Mouse (Mus musculus) forelimb bud, embryonic 11.5 days (tissue): ENCODE data around the gene Gm17416.

Experiments used
- DNase-seq: peaks from one replicate; pipeline ENCODE4 v3.0.0-alpha.2; 2012; ENCODE audit warnings: low read depth, low spot score

Gene Gm17416

DNA sequence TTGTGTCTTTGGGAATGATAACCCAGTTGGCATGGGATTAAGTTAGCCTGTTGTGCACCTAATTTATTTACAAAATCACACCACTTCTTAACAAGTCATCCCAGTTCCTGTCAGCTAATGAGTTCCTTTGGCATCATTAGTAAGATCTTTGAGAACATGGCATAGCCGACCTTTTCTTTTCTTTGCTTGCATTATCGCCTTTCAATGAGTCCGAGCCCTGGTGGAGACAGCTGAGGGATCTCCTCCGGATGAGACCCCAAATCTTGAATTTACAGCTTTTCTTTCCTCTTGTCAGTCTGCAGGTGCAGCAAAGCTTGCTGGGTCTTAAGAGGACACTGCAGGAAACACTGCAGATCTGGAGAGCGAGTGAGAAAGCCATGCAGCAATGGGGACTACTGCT lies at the start of gene Gm17416:
Gene Gm17416 (plus strand): TSS at position 301 of the 400 bp plus-strand sequence.
- DNase-seq = no peak

DNA sequence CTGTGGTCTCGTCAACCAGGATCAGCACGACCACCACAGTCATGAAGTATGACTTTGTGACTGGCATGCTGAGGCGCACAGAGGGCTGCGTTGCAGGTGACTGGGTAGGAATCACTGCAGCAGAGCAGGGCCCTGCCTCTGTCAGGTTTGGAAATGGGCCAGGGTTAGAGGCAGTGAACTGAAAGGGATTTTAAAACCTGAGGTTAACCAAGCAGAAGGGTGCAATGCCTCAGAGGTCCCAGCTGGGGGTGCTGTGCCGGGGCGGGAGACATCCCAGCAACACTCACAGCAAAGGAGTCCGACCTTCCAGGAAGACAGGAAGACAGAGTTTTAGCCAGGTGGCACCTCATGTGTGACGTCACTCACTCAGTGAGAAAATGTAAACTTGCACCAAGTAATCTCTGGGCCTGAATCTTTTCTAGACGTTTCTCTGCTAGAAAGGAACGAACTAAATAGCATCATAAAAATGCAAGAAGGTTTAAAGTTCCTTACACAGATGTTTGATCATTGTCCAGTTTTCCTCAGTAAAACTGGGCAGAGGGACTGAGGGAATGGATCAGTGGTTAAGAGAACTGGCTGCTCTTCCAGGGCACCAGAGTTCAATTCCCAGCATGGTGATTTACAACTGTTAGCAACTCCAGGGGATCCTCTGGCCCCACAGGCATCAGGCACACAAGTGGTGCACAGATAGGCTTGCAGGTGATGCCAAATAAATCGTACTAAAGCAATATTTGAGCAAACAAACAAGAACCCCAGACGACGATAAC lies 29.0 kb upstream of the Gm17416 start, which contains the start of gene Defb29:
Gene Defb29 (minus strand): TSS at position 155 of the 767 bp plus-strand sequence.
- no peak for DNase-seq

DNA sequence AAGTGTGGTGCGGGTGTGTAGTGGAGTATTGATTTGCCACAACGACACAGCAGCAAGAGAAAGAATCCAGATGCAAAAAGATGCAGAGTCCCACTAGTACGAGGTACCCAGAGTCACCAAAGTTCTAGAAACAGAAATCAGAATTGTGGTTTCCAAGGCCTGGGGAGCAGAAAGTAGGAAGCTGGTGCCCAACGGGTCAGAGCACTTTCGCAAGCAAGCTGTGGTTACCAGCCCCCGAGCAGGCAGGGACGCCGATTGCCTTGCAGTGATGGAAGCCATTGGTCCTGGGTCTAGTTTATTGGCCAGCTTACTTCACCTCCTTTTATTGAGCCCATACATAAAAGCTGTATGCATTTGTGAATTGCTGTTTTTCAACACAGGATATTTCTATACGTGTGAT lies 27.2 kb upstream of the Gm17416 start:
- DNase-seq = no peak

- DNase-seq = no peak
Observed at GRCm38 (mm10) chr2:152542897-152543296, 26.2 kb upstream of the Gm17416 start.

GRCm38 (mm10) chr2:152543478-152543877 lies 25.7 kb upstream of the Gm17416 start:
- DNase-seq = peak; percentile 4

- peak; percentile 49 for DNase-seq
Observed at GRCm38 (mm10) chr2:152544691-152545090, 24.4 kb upstream of the Gm17416 start.

DNA sequence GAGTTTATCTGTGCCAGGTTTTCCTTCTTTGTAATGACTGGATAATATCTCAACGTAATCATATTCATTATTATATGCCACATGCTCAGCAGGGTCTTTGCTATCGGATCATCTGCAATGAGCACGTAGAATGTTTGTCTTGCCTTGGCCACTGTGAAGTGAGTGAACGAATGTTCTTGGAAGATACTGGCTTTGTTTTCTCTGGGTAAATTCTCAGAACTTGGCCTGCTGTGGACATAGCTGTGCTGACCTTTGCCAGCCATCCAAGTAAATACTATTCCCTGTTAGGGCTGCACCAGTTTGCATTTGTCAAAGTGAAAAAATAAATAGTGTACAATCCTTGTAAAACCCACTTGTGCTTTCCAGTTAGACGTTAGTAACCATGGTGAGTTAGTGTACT lies 21.0 kb upstream of the Gm17416 start:
- no peak for DNase-seq

- DNase-seq = peak; percentile 64
Observed at GRCm38 (mm10) chr2:152553774-152554423, 15.2 kb upstream of the Gm17416 start.

DNA sequence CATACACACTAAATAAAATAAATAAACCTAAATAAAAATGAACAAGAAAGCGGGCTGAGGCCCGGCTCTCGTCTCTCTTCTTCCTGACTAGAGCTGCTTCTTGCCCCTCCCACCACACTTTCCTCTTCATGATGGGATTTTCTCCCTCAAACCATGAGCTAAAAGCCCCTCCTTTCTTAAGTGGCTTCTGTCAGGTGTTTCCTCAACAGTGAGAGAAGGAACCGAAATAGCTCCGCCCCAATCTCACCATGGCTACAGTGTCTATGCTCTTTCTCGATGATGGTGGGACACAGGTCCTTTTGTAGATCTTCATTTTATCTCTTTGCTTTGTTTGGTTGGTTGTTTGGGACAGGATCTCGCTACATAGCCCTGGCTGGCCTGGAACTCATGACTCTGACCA lies 12.5 kb upstream of the Gm17416 start:
- DNase-seq = no peak

DNA sequence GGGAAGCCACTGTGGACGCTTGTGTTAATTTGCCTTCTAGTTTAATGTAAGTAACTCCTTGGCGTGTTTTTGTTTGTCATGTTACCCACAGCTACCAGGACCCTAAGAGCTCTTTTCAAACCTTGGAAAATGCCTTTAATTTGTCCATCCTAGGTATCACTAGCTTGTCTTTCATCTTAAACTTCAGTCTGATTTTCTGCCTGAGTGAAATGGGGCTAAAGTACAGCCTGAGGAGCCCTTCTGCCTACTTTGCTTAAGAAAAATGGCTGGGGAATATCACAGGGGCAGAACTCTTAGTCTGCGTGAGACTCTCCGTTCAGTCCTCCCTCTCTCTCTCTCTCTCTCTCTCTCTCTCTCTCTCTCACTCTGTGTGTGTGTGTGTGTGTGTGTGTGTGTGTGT lies 743 bp downstream of the Gm17416 start:
- no peak for DNase-seq

DNA sequence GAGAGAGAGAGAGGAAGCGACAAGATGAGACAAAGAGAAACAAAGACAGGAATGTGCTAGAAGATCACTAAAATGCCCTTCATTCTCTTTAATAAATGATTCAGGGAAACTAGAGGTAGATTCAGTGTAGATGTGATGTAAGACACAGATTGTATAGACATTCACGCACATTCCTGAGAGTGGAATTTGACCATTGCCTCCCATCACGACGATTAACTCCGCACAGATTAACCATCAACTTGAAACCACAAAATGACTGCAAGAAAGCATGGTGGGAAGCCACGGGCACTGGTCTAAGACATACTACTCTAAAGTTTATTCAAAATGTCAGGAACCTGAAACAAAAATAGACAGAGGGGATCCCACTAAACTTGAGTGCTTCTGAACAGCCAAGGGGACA lies 1.2 kb downstream of the Gm17416 start:
- DNase-seq = no peak

- DNase-seq = no peak
Observed at GRCm38 (mm10) chr2:152572114-152572794, 3.1 kb downstream of the Gm17416 start, which contains the start of gene Defb21. Gene Defb21, plus strand, starts transcription at chr2:152572744.

DNA sequence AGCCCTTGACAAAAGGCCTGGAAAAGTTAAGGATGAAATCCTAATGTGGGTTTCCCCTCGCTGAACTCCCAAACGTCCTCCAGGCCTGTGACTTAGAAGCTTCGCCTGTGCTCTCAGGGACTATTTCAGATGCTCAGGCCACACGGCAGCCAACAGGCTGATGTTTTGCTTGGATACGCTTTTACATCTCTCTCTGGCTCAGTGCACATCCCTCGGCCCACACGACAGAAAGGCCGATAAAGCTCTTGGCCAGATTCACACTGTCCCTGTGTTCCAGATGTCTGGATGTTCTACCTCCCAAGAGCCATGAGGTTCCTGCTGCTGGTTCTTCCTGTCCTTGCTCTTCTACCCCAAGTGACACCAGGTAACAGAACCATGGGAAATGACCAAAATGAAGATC lies 4.3 kb downstream of the Gm17416 start:
- no peak for DNase-seq

DNA sequence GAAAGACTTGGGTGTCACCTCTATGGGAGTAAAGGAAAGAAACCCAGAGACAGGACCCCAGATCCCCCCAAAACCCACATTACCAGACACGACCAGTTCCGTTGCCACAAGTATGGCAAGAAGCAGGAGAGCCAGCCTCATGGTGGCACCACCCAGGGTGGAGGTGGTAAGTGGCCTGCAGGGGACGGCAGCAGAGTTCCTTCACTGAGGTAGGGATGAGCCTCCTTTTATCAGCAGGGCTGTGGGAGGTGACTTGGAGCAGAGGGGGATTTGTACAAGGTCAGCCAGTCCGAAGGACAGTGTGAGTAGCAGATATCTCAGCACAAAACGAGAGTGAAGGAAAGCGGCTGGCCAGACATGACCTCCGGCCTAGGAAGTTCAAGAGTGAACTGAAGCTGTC lies 11.0 kb downstream of the Gm17416 start, which contains the start of gene Defb19:
Gene Defb19 (minus strand): TSS at position 206 of the 400 bp plus-strand sequence.
- no peak for DNase-seq

DNA sequence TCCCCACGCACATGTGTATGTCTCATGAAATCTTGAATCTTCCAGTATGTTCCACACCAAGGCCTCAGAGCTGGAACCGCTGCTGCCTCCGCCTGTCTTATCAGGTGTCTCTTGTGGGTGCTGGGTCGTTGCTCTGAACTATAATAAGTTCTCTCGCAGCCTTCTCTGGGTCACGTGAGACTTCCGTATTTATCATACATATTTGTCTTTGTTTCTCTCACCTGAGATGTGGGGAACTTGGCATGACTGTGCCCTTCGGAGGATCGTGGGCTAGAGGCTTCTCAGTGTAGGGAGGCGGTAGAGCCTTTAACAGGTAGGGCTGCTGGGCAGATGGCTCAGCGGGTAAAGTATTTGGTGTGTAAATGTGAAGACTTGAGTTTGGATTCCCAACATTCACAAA lies 11.5 kb downstream of the Gm17416 start:
- no peak for DNase-seq

DNA sequence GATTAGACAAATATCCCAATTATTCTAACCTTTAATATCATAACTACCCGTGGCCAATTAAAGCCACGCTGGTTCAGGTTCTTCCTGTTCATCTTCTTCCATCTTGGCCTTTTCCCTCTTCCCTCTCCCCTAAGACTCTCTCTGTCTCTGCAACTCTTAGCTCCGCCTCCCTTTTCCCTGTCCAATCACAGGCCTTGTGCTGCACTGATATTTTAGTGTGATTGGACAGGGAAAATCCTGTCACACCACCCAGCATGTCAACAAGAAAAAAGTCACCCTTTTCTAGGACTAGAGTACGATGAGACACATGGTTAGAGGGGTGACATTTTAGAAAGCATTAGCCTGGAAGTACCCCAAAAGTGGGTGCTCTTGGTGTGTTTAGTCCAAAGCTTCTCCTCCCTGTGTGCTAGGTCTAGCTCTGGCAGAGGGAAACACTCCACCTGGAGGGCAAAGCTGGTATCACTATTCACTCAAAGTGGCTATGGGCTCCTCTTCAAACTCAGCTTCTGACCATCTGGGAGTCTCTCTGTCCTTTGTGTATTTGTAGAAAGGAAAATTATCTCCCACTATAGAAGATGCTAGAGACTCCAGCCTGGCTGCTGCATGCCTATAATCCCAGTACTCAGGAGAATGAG lies 17.9 kb downstream of the Gm17416 start:
- DNase-seq = no peak

DNA sequence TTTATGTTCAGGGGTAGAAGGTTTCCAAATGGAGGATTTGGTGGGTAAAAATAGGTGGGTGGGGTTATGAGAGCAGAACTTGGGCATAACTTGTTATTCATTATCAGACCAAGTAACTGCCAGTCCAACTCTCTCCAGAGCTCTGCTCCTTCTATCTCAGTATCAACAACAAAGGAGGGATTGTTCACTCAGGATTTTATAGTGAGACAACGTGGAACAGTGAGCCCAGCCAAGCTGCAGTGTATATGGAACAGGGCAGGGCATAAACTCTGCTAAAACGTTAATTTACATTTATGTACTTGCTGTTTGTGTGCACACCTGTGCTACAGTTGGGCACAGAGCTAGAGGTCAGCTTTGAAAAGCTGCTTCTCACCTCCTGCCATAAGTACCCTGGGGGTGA lies 19.3 kb downstream of the Gm17416 start:
- no peak for DNase-seq

- DNase-seq = no peak
Observed at GRCm38 (mm10) chr2:152589021-152589420, 19.9 kb downstream of the Gm17416 start.

DNA sequence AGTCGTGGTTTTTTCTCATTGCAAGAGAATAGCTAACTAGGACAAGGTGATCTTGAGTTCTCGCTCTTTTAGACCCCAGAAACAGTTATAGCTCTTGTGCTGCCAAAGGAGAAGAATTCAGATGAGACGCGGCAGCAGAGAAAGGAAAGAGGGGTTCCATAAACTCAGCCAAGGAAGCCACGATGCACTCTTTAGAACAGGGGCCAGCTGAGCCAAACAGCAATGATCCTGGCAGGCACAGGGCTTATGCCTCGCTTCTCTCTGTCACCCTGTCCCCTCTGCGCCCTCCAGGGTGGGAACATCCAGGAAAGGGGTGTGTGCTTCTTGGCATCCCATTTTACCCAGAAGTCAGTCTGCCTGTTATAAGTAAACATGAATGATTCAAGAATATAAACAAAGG lies 30.2 kb downstream of the Gm17416 start, which contains the start of gene Defb45:
Gene Defb45 (minus strand): TSS at position 101 of the 400 bp plus-strand sequence.
- no peak for DNase-seq

GRCm38 (mm10) chr2:152600076-152600475 lies 30.9 kb downstream of the Gm17416 start:
- no peak for DNase-seq

DNA sequence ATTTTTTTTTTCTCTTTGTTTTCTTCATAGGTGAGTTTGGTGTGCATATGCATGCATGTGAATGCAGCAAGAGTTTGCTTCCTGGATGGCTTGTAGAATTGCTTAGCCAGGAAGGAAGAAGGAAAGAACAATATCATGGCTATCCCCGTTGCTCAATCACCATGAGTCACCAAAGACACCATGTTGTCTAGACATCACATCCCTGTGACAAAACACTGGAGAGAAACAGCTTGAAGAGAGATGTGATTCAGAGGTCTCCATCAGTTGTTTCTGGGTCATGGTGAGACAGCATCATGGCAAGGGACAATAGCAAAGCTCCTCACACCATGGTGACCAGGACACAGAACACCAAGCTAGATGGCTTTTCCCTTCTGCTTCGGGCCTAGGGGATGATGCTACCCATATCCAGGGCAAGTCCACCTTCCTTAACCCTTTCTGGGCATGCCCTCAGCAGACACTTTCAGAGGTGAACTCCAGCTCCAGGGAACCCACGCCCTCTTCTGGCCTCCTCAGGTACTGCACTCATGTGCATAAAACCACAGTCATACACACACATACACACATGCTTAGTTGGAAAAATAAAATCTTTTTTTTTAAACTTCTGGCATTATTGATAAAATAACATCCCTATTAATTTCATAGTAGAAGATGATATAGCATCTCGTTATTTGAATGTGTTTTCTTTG lies 32.3 kb downstream of the Gm17416 start:
- no peak for DNase-seq
